Mouse (Mus musculus) limb, embryonic 14.5 days (tissue): ENCODE measurements at regions not wholly inside any gene's neighbourhood (a gene's known extent, or its start where the extent isn't known, plus 50 kb on each side); places are given as distances from the start of the nearest gene placed in this dataset.

Experiments
- ATAC-seq: fragments of 200-750 bp; cut with Nextera tagmentation; 2 replicates; pipeline ENCODE4 v1.8.0; 2017; ENCODE audit warnings: low read depth, moderate number of reproducible peaks, moderate TSS enrichment; ENCODE audit not compliant: low FRiP score
- DNase-seq: peaks from one replicate; pipeline ENCODE4 v3.0.0-alpha.2; 2015; ENCODE audit warnings: low spot score
- H3K27ac ChIP-seq: fragments of 300-500 bp; sonication (generic); replicated peaks from 2 replicates; pipeline ENCODE4 v1.5.1; 2014; ENCODE audit warnings: low read depth, mild to moderate bottlenecking, low read length, moderate library complexity, mixed read lengths
- H3K27me3 ChIP-seq: fragments of 300-500 bp; sonication (generic); 2 replicates; pipeline ENCODE4 v1.6.1; 2014; ENCODE audit warnings: low read length, mixed read lengths; ENCODE audit not compliant: control insufficient read depth, insufficient read depth
- H3K36me3 ChIP-seq: fragments of 300-500 bp; sonication (generic); 2 replicates; pipeline ENCODE4 v1.6.1; 2014; ENCODE audit warnings: mild to moderate bottlenecking, low read length, moderate library complexity, mixed read lengths; ENCODE audit not compliant: control insufficient read depth, insufficient read depth
- H3K4me1 ChIP-seq: fragments of 300-500 bp; sonication (generic); 2 replicates; pipeline ENCODE4 v1.6.1; 2014; ENCODE audit warnings: antibody characterized with exemption, low read length, mixed read lengths; ENCODE audit not compliant: control insufficient read depth, insufficient read depth
- H3K4me2 ChIP-seq: fragments of 300-500 bp; sonication (generic); replicated peaks from 2 replicates; pipeline ENCODE4 v1.6.1; 2014; ENCODE audit warnings: low read depth, mild to moderate bottlenecking, low read length, moderate library complexity; ENCODE audit not compliant: severe bottlenecking
- H3K4me3 ChIP-seq: fragments of 300-500 bp; sonication (generic); replicated peaks from 2 replicates; pipeline ENCODE4 v1.5.1; 2014; ENCODE audit warnings: low read length
- H3K9ac ChIP-seq: fragments of 300-500 bp; sonication (generic); 2 replicates; pipeline ENCODE4 v1.6.1; 2014; ENCODE audit warnings: mild to moderate bottlenecking, low read depth, low read length, moderate library complexity; ENCODE audit not compliant: severe bottlenecking
- H3K9me3 ChIP-seq: fragments of 300-500 bp; sonication (generic); 2 replicates; pipeline ENCODE4 v1.6.1; 2016; ENCODE audit warnings: low read length; ENCODE audit not compliant: control insufficient read depth
- POLR2A ChIP-seq: fragments of 200-500 bp; IDR thresholded peaks from 2 replicates; pipeline ENCODE4 v1.8.0; 2012; ENCODE audit warnings: inconsistent platforms, mild to moderate bottlenecking, moderate library complexity, borderline replicate concordance; ENCODE audit not compliant: insufficient read depth, insufficient read length; ENCODE audit errors: extremely low read depth
- WGBS: fragments of 180-500 bp; shearing (Covaris S2); extraction: QIAGEN DNeasy Blood & Tissue Kit; methylation state at CpG from one replicate; pipeline ENCODE4 v1.1.7; 2014; 5-methylcytosine and 5-hydroxymethylcytosine counted together

DNA sequence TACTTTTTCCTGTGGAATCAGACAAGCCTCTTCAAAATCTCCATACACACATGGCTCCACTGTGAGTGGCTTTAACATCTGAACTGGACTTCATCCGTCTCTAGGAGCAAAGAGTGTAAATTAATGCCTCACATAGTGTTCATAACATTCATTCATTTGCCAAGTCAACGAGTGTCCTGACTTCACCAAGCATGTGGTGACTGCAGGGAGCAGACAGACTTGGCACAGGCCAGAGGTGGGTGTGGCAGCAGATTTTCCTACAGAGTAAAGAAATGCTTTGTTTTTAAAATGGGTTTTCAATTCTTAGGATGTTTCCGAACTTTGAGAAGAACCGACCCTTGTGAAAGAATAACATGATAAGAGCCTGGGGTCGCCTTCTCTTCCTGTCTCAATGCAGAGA lies 183.6 kb upstream of the Zfp462 start:
- 55% methylated on average over 5 of the region's 5 CpGs for WGBS
- DNase-seq: no peak
- H3K9me3 ChIP-seq: no peaks in the 10 kb centered on the region

DNA sequence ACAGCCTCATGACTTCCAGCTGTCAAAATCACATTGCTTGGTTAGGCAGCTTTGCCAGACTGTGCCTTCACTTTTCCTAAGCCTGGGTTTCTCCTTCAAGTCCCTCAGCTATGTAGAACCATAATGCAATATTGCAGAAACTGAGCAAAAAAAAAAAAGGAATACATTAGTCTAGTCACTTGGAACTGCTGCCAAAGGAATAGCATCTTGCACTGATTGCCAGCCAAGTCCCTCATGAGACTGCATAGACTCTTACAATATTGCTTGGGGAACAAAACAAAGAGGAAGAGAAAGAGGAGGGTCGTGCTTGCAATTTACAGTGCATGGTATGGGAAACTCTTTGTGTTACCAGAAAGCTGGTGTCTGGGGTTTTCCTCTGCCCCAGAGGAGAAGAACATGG lies 179.8 kb upstream of the Zfp462 start:
- H3K27me3 ChIP-seq: no peaks in the 10 kb centered on the region
- H3K9ac ChIP-seq: no peak overlapping the region
- 77% methylated on average over 1 of the region's 1 CpGs for WGBS
- H3K4me3 ChIP-seq: no peak overlapping the region
- ATAC-seq (no peak), DNase-seq (no peak)
- H3K4me1 ChIP-seq: no peaks in the 10 kb centered on the region
- H3K4me2 ChIP-seq: no peak overlapping the region
- no peak overlapping the region for H3K27ac ChIP-seq
- H3K9me3 ChIP-seq: no peaks in the 10 kb centered on the region
- H3K36me3 ChIP-seq: no peaks in the 10 kb centered on the region
- TF ChIP-seq POLR2A: no peak

More for the DNA sequence above, 183.6 kb upstream of the Zfp462 start:
- Histone ChIP-seq H3K4me3 (no peak overlapping the region), H3K4me2 (no peak overlapping the region), H3K27me3 (no peaks in the 10 kb centered on the region), H3K36me3 (no peaks in the 10 kb centered on the region), H3K27ac (no peak overlapping the region), H3K4me1 (peaks cover 5% of the 10 kb centered on the region; the same call in 1 of the 2 replicates), H3K9ac (no peak overlapping the region)
- ATAC-seq: no peak
- no peak for TF ChIP-seq POLR2A

DNA sequence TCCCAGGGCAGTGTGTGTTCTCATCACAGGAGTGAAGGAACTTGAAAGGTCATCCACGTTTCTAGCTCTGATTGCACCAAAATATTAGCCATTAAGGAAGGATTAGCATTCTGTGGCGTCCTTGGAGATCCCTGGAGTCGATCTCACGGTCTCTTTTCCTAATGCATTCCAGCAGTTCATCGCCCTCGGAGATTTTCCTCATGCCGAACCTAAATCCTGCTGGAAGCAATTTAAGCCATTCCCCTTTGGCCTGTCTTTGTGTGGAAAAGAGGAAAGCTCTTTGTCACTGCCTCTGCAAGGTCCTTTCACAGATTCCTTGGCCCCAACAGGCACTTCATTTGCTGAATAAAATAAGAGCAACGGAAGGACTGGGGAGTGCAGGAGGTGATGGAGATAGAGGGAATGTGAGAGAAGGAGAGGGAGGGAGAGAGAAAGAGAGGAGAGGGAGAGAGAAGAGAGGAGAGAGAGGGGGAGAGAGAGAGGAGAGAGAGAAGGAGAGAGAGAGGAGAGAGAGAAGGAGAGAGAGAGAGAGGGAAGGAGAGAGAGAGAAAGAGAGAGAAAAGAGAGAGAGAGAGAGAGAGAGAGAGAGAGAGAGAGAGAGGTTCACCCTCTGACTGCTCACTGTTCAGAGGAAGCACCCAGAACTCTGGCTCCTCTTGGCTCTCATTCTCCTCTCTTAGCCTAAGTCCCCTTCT lies 177.2 kb upstream of the Zfp462 start:
- Histone ChIP-seq H3K27ac (no peak overlapping the region), H3K27me3 (no peaks in the 10 kb centered on the region), H3K9ac (no peak overlapping the region), H3K36me3 (no peaks in the 10 kb centered on the region), H3K9me3 (no peaks in the 10 kb centered on the region), H3K4me1 (no peaks in the 10 kb centered on the region), H3K4me3 (no peak overlapping the region), H3K4me2 (no peak overlapping the region)
- WGBS: 26% methylated on average over 8 of the region's 8 CpGs
- peak; percentile 34 for DNase-seq
- no peak for TF ChIP-seq POLR2A
- ATAC-seq: no peak

DNA sequence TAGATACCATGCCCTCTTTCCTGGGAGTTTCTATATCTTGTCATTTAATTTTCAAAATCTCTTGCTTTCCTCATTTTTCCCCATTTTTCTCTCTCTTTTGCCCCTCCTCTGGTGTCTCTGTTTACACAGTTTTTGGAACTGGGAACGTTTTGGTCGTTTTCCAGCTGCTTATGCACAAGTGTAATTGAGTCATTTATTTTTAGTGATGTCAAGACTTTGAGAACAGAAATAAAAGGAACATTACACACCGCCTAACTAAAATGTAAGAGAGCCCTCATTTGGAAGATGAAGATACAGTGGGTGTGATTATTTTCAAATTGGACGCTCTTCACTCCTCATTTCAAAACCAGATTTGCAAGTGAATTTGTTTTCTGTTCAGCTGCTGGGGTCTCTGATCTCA lies 176.0 kb upstream of the Zfp462 start:
- Histone ChIP-seq H3K27me3 (no peaks in the 10 kb centered on the region), H3K4me2 (no peak overlapping the region), H3K9me3 (no peaks in the 10 kb centered on the region), H3K4me1 (no peaks in the 10 kb centered on the region), H3K9ac (no peak overlapping the region), H3K27ac (no peak overlapping the region), H3K4me3 (no peak overlapping the region), H3K36me3 (no peaks in the 10 kb centered on the region)
- no peak for ATAC-seq
- WGBS: 65% methylated on average over 4 of the region's 4 CpGs
- no peak for DNase-seq
- TF ChIP-seq POLR2A: no peak

DNA sequence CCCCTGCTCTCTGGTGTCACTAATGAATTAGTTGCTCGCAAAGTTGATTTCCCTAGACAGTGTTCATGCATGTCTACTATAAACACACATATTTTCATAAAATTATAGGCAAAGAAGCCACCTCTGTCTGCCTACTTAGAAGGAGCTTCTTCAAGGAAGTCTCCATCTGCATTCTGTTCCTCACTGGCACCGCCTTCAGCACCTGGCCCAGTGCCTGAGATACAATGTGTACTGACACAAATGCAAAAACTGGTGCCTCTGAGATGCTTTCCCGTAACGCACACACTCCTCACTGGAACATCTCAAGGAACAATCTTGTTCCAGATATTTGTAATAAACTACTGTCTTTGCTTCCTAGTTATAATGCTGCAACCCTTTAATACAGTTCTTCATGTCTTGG lies 170.8 kb upstream of the Zfp462 start:
- TF ChIP-seq POLR2A: no peak
- H3K9ac ChIP-seq: no peak overlapping the region
- no peaks in the 10 kb centered on the region for H3K36me3 ChIP-seq
- no peaks in the 10 kb centered on the region for H3K27me3 ChIP-seq
- no peak overlapping the region for H3K4me3 ChIP-seq
- H3K4me2 ChIP-seq: no peak overlapping the region
- no peaks in the 10 kb centered on the region for H3K4me1 ChIP-seq
- H3K27ac ChIP-seq: no peak overlapping the region
- H3K9me3 ChIP-seq: no peaks in the 10 kb centered on the region
- DNase-seq (no peak), ATAC-seq (no peak)
- WGBS: 89% methylated on average over 4 of the region's 4 CpGs
